ENCODE assay signal across 12 mouse cellular contexts in the genomic region with DNA sequence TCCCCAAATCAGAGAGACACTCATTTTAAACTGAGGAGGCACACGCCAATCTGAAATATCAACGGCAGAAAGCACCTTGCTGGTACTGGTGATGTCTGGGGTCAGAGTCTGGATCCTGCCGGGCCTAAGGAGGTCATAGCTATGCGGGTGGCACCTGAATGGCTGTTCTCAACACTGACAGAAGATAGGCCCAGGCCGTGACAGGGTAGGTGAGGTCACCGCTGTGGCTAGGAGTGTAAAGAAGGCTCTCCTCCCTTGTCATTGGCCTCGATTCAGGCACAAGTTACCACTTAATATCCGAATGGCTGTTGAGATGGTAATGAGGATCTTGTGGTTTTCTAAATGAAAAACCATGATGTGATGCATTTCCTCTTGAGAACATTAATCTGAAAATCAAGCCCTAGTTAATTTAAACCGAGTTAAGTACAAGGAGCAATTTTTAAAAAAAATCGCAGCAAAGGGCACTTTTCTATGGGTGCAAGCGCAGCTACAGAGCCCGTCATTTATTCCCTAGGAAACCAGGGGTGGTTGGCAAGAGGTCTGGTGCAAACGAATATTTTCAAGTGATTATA.
"Had no signal": no experiment of that assay in that cellular context is flagged by ENCODE, and none has a peak within 500 bp of the region (broad histone marks: within the 10 kb centered on the region; RNA-seq: fewer than 3 reads in every experiment).

No protein-coding gene starts in this region.

- H3K4me2 ChIP-seq: liver, embryonic 11.5 days; liver, embryonic 15.5 days; midbrain, embryonic 15.5 days; neural tube, embryonic 12.5 days had no signal

- H3K9ac ChIP-seq: liver, embryonic 15.5 days; midbrain, embryonic 15.5 days; neural tube, embryonic 12.5 days had no signal

- H3K27me3 ChIP-seq: liver, embryonic 15.5 days; midbrain, embryonic 15.5 days; neural tube, embryonic 12.5 days had no signal

- H3K36me3 ChIP-seq: limb, embryonic 10.5 days; liver, embryonic 15.5 days; midbrain, embryonic 15.5 days; neural tube, embryonic 12.5 days had no signal

- H3K4me3 ChIP-seq: left cerebral cortex, adult 2 months; limb, embryonic 10.5 days; liver, embryonic 15.5 days; midbrain, embryonic 15.5 days; neural tube, embryonic 12.5 days had no signal

- H3K4me1 ChIP-seq: limb, embryonic 10.5 days; liver, embryonic 15.5 days; neural tube, embryonic 12.5 days had no signal

- H3K27ac ChIP-seq: left cerebral cortex, adult 2 months; limb, embryonic 10.5 days; liver, embryonic 15.5 days; midbrain, embryonic 15.5 days; neural tube, embryonic 12.5 days; stomach, postnatal 0 days had no signal

- ATAC-seq: intestine, postnatal 0 days; lung, postnatal 0 days; midbrain, embryonic 15.5 days had no signal

- DNase-seq: lung, adult 2 months; lung, postnatal 36 days; thymus, postnatal 14 days had no signal

- H3K9me3 ChIP-seq: limb, embryonic 10.5 days; liver, embryonic 15.5 days; midbrain, embryonic 15.5 days; neural tube, embryonic 12.5 days had no signal
